Mouse (Mus musculus) CD4-positive, CD25-positive, alpha-beta regulatory T cell, adult 2 months (primary cell): ENCODE results near the gene Eipr1.
A peak's percentile ranks its signal among the peaks of the same experiment; 100 is the strongest.
"Not testable (repeated sequence)": the region's sequence is repeated elsewhere in the genome, so short reads cannot be mapped to it uniquely, and the experiment has no call there.

ENCODE experiments used
- DNase-seq: peaks from one replicate; pipeline ENCODE4 v3.0.0-alpha.2; 2012; ENCODE audit warnings: low read depth, low spot score

Gene Eipr1

DNA sequence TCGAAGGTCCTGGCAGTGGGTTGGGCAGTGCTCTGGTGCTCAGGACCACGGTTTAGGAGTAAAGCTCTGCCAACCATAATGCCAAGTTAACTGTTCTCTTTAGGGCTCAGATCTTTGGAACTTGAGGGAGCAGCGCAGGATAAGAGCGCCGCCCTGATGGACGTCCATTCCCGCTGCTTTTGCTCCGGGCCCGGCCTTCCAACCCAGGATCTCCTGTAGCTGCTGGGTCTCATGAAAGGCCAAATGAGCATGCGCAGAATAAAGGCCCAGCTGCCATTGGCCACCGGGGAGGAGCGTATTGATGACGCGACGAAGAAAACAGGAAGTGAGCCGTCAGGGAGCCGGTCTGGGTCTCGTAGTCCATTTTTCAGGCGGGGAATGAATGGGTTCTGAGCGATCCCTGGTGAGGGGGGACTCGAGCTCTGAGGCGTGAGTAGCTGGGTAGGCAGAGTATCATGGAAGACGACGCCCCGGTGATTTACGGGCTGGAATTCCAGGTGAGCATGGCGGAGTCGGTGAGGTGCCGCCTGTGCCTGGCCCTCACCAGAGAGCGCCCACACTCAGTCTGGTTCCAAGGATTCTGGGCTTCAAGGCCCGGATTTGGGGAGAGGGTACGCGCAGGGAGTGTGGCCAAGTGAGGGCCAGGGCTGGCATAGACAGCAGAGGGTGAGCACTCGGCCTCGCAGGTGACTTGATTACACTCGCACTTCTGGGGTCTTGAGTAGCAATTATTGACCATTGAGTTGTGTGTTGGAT is at the start of gene Eipr1:
Eipr1 (plus strand) TSS at position 296 of the 756 bp plus-strand sequence.
- DNase-seq = peak; percentile 97

GRCm38 (mm10) chr12:28704381-28704780 is 47.2 kb upstream of the Eipr1 start:
- no peak for DNase-seq

GRCm38 (mm10) chr12:28705204-28705603 is 46.4 kb upstream of the Eipr1 start:
- DNase-seq = no peak

DNA sequence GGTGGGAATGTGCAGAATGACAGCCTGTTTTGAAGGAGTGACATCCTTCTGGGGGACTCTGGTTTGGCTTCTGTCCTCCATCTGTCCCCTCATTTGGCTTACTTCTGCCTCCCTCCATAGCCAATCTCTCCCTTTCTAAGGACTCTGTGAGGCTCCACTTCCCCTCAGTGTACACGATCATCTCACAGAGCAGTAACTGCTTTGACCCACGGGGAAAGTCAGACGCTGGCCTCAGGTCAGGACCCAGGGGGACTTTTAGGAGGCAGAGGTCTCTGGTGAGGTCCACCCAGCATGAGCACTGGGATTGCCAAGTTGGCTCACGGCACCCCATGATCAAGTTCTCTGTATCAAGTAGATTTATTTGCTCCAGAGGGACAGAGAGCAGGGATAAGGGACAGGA is 43.4 kb upstream of the Eipr1 start:
- DNase-seq = no peak

DNA sequence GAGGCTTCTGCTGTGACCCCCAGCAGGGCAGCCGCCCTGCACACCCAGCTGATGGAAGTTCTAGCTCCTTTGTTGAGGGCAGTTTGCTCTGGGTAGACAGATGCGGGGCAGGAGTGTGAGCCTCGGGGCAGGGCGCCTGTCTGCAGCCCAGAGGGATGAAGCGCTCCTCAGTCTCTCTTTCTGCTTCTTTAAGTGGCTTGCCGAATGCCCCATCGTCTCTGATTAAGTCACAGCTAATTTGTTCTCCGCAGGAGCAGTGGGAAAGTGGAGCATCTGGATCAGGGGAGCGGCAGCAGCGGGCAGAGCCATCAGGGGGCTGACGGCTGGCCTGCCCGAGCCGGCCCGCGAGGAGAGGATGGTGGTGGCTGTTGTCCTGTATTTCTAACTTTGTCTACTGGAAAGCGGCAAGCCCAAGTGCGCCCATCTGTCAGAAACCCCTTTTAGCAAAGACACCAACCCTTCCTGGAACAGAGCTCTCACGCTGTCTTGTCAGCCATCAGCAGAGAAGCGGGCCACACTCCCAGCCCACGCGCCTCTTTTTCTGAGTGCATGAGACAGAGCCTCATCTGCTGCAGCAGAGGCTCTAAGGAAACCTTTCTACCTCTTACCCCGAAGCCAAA is 40.9 kb upstream of the Eipr1 start:
- DNase-seq = no peak

- no peak for DNase-seq
Measured at GRCm38 (mm10) chr12:28714822-28715632, 36.6 kb upstream of the Eipr1 start.

DNA sequence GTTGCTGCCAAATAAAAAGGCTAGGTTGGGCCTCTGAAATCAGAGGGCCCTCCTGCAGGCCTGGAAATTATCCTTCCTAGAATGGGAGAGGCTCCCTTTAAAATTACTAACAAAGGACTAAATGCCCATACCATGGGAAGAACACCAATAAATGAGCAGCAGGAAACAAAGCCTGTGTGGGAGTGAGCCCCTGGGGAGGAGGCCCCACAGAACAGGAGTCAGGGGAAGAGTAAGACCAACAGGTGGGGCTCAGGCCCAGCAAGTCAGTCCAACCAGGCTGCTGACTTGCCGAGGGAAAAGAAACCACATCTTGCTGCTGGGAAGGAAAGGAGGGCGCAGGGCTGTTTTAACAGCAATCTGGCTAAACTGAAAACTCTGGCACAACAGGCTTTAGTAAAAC is 34.5 kb upstream of the Eipr1 start:
- no peak for DNase-seq

- DNase-seq = no peak
Measured at GRCm38 (mm10) chr12:28718106-28718505, 33.5 kb upstream of the Eipr1 start.

GRCm38 (mm10) chr12:28724366-28724765 is 27.2 kb upstream of the Eipr1 start:
- DNase-seq = no peak

GRCm38 (mm10) chr12:28726204-28726603 is 25.4 kb upstream of the Eipr1 start:
- DNase-seq = no peak

- no peak for DNase-seq
Measured at GRCm38 (mm10) chr12:28727061-28727460, 24.5 kb upstream of the Eipr1 start.

DNA sequence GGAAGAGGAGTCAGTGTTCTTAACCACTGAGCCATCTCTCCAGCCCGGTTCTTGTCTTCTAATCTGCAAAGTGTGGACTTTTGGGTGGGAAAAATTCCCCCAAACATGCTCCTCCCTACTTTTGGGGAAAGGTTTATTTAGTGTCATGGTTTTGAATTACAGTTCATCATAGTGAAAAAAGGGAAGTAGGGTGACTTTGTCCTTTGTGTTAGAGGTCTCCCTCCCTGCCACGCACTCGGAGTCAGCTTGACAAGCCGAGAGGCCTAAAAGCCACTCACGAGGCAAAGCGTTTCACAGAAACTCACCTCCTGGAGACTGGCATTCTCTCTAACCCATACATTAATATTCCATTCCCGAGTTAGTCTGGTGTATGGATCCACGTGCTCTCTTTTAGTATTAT is 19.0 kb upstream of the Eipr1 start:
- no peak for DNase-seq

- DNase-seq = not testable (repeated sequence)
Measured at GRCm38 (mm10) chr12:28733520-28734245, 17.9 kb upstream of the Eipr1 start.

- DNase-seq = no peak
Measured at GRCm38 (mm10) chr12:28734271-28734670, 17.3 kb upstream of the Eipr1 start.

GRCm38 (mm10) chr12:28735293-28735692 is 16.3 kb upstream of the Eipr1 start:
- no peak for DNase-seq

DNA sequence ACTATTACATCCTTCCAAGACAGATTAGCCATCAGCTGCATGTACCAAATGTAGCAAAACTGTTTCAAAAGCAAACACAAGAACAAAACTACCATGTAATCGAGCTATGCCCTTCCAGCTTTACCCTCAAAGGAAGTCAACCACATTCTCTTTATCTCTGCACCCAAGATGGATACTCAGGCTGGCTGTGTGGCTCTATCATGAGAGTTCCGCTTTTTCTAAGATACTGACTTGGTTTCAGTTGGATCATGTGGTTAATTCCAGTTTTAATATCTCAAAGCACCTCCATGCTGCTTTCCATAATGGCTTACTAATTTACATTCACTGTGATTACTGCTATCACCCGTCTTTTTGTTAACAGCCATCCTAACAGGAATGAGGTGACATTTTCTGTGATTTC is 8.3 kb upstream of the Eipr1 start:
- DNase-seq = no peak

DNA sequence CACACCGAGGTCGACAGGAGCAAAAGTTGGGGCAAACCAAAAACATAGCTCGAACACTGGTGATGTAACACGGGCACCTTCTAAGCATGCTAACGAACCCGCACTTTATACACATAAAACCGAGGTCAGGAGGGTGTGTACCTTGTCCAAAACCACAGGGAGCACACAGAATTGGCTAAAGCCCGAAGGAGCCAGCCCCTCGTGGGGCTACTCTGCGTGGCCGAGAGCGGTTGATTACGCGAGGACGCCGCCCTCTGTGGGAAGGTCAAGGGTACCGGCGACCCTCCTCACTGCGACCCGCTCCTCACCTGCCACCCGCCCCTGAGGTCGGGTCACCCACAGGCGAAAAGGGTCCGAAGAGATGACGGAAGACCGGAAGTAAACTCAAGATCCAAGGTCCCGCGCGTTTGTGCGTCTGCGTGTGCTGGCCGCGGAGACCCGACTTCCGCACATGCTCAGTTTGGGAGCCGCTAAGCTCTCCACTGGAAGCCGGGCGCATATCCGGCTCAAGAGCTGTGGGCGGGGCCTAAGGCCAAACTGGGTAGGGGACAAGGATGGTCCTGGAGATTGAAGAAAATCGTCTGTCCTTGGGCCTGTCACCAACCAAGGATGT is 1.5 kb upstream of the Eipr1 start, which contains the start of gene Trappc12:
Trappc12 (minus strand) TSS at position 452 of the 613 bp plus-strand sequence.
- peak; percentile 94 for DNase-seq

GRCm38 (mm10) chr12:28750876-28751275 is 727 bp upstream of the Eipr1 start:
- no peak for DNase-seq

DNA sequence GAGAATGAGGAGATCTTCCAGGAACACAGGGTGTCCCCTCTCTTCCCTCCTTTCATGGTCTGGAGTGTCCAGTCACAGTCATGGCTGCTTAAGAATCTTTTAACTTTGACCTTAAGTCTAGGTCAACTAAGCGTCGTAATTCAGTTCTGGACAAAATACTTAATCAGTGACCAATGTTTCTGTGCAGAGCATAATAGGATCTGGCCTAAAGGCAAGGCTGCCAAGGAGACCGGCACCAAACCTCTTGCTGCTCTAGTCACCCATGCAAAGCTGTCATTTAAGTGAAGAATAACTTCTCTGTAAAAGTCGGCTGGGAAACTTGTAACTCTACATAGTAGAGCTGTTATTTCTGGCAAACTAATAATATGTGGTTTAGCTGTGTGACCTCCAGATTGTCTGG is 4.4 kb downstream of the Eipr1 start:
- DNase-seq = no peak

GRCm38 (mm10) chr12:28769953-28770352 is 18.4 kb downstream of the Eipr1 start:
- DNase-seq = no peak

DNA sequence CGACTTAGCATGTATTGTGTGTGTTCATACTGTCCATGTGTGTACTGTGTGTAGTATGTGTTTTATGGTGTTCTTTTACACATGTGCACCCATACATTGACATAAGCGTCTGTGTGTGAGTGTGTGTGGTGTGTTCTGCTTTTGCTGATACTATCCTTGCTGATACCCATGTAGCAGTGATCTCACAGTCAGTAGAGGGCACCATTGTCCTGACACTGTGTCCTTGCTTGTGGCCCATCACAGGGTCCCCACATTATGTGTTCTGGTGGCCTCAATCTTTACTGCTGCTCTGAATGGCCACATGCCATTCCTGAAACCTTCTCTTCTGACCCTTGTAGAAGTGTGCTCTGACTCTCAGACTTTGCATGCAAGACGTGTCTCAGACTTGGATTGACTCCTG is 22.2 kb downstream of the Eipr1 start:
- DNase-seq = peak; percentile 25
